Mouse (Mus musculus) CH12.LX (cell line): ENCODE measurements around the gene Ell3. TPM values are rescaled to one million over a fixed set of nuclear protein-coding genes. Genes with fewer than 3 reads are reported as not detected.

Experiments used
- DNase-seq: peaks from one replicate; pipeline ENCODE4 v3.0.0-alpha.2; 2013; ENCODE audit errors: extremely low read depth
- H3K27ac ChIP-seq: 2 replicates; pipeline ENCODE4 v1.5.1; 2012; ENCODE audit warnings: low read depth, mild to moderate bottlenecking, control low read depth, moderate library complexity; ENCODE audit not compliant: insufficient read depth
- H3K27me3 ChIP-seq: replicated peaks from 2 replicates; pipeline ENCODE3; 2012; ENCODE audit warnings: inconsistent platforms
- H3K36me3 ChIP-seq, 2 experiments: replicated peaks in 1 of 2; 2 replicates each; pipeline versions ENCODE3 to v1.6.1; 2012; ENCODE audit warnings: inconsistent platforms in 1 of 2, low read length in 1 of 2, mild to moderate bottlenecking in 1 of 2, mixed read lengths in 1 of 2, moderate library complexity in 1 of 2; ENCODE audit not compliant: control insufficient read depth in 1 of 2, insufficient read depth in 1 of 2
- H3K4me1 ChIP-seq, 2 experiments: 2 replicates each; pipeline ENCODE4 v1.6.1; 2012; ENCODE audit warnings: inconsistent platforms in 1 of 2, moderate library complexity in 1 of 2; ENCODE audit not compliant: insufficient read depth in 2 of 2, control insufficient read depth in 1 of 2
- H3K4me2 ChIP-seq: 2 replicates; pipeline ENCODE4 v1.6.1; 2012; ENCODE audit warnings: low read depth, mild to moderate bottlenecking, control low read depth; ENCODE audit not compliant: poor library complexity, insufficient read depth, severe bottlenecking
- H3K4me3 ChIP-seq, 3 experiments: fragments of 150-350 bp in 1 of 3; sonication (generic) in 1 of 3; replicated peaks in 1 of 3; 2 replicates each; pipeline versions ENCODE3 to v1.5.1; 2011 to 2012; ENCODE audit warnings: low read depth in 2 of 3, low read length in 2 of 3, mild to moderate bottlenecking in 2 of 3, moderate library complexity in 2 of 3, control low read depth in 1 of 3, improper control_type of control experiment in 1 of 3, inconsistent platforms in 1 of 3, mixed read lengths in 1 of 3; ENCODE audit not compliant: poor library complexity in 1 of 3
- H3K79me2 ChIP-seq: replicated peaks from 2 replicates; pipeline ENCODE4 v1.6.1; 2012; ENCODE audit warnings: mild to moderate bottlenecking, moderate library complexity; ENCODE audit not compliant: control insufficient read depth, poor library complexity, insufficient read depth, severe bottlenecking; ENCODE audit errors: extremely low read depth
- H3K9ac ChIP-seq: 2 replicates; pipeline ENCODE4 v1.6.1; 2012; ENCODE audit warnings: low read depth, mild to moderate bottlenecking, control low read depth, moderate library complexity; ENCODE audit not compliant: insufficient read depth
- H3K9me3 ChIP-seq: replicated peaks from 2 replicates; pipeline ENCODE3; 2012; ENCODE audit warnings: low read length, inconsistent platforms, mixed read lengths
- BHLHE40 ChIP-seq: IDR thresholded peaks from 2 replicates; pipeline ENCODE4 v1.6.1; 2011; ENCODE audit warnings: mild to moderate bottlenecking, low read depth, low read length, improper control_type of control experiment
- CHD1 ChIP-seq: IDR thresholded peaks from 2 replicates; pipeline ENCODE4 v1.6.1; 2012; ENCODE audit warnings: low read depth, low read length, improper control_type of control experiment, inconsistent platforms
- CHD2 ChIP-seq: IDR thresholded peaks from 2 replicates; pipeline ENCODE4 v1.6.1; 2011; ENCODE audit warnings: low read length, improper control_type of control experiment
- CTCF ChIP-seq, 2 experiments: IDR thresholded peaks in 1 of 2; conservative IDR thresholded peaks in 1 of 2; 2 replicates each; pipeline ENCODE4 v1.5.1; 2011 to 2012; ENCODE audit warnings: low read depth in 2 of 2, low read length in 2 of 2, improper control_type of control experiment in 1 of 2, inconsistent platforms in 1 of 2, mild to moderate bottlenecking in 1 of 2, moderate library complexity in 1 of 2
- E2F4 ChIP-seq: IDR thresholded peaks from 2 replicates; pipeline ENCODE4 v1.6.1; 2011; ENCODE audit warnings: low read depth, low read length, improper control_type of control experiment; ENCODE audit not compliant: insufficient replicate concordance
- ELF1 ChIP-seq: IDR thresholded peaks from 2 replicates; pipeline ENCODE4 v1.6.1; 2014; ENCODE audit warnings: low read depth, mild to moderate bottlenecking, inconsistent platforms, low read length, improper control_type of control experiment
- EP300 ChIP-seq: IDR thresholded peaks from 2 replicates; pipeline ENCODE4 v1.6.1; 2011; ENCODE audit warnings: low read length, improper control_type of control experiment
- ETS1 ChIP-seq: conservative IDR thresholded peaks from 2 replicates; pipeline ENCODE4 v1.6.1; 2012; ENCODE audit warnings: low read depth, mild to moderate bottlenecking, inconsistent platforms, low read length, improper control_type of control experiment, moderate library complexity
- GABPA ChIP-seq: IDR thresholded peaks from 2 replicates; pipeline ENCODE4 v1.6.1; 2012; ENCODE audit warnings: low read depth, low read length, improper control_type of control experiment, inconsistent platforms; ENCODE audit not compliant: insufficient replicate concordance
- HCFC1 ChIP-seq: IDR thresholded peaks from 2 replicates; pipeline ENCODE4 v1.6.1; 2012; ENCODE audit warnings: low read depth, mild to moderate bottlenecking, inconsistent platforms, low read length, improper control_type of control experiment
- IRF4 ChIP-seq: IDR thresholded peaks from 2 replicates; pipeline ENCODE4 v1.6.1; 2014; ENCODE audit warnings: low read depth, mild to moderate bottlenecking, inconsistent platforms, low read length, improper control_type of control experiment
- JUN ChIP-seq: IDR thresholded peaks from 2 replicates; pipeline ENCODE4 v1.6.1; 2011; ENCODE audit warnings: low read depth, mild to moderate bottlenecking, low read length, improper control_type of control experiment, moderate library complexity; ENCODE audit not compliant: insufficient read depth
- JUND ChIP-seq: conservative IDR thresholded peaks from 2 replicates; pipeline ENCODE4 v1.6.1; 2011; ENCODE audit warnings: low read depth, low read length, improper control_type of control experiment
- KAT2A ChIP-seq: IDR thresholded peaks from 2 replicates; pipeline ENCODE4 v1.6.1; 2012; ENCODE audit warnings: low read length, improper control_type of control experiment, inconsistent platforms; ENCODE audit not compliant: insufficient replicate concordance
- MAFK ChIP-seq: IDR thresholded peaks from 2 replicates; pipeline ENCODE4 v1.6.1; 2011; ENCODE audit warnings: low read length, improper control_type of control experiment; ENCODE audit not compliant: insufficient replicate concordance
- MAX ChIP-seq: IDR thresholded peaks from 2 replicates; pipeline ENCODE4 v1.6.1; 2011; ENCODE audit warnings: low read length, improper control_type of control experiment
- MEF2A ChIP-seq: IDR thresholded peaks from 2 replicates; pipeline ENCODE4 v1.6.1; 2014; ENCODE audit warnings: low read depth, mild to moderate bottlenecking, inconsistent platforms, low read length, improper control_type of control experiment, borderline replicate concordance
- MXI1 ChIP-seq: IDR thresholded peaks from 2 replicates; pipeline ENCODE4 v1.6.1; 2011; ENCODE audit warnings: mild to moderate bottlenecking, low read depth, low read length, improper control_type of control experiment
- MYC ChIP-seq: IDR thresholded peaks from 2 replicates; pipeline ENCODE4 v1.6.1; 2011; ENCODE audit warnings: low read depth, mild to moderate bottlenecking, improper control_type of control experiment, low read length
- NELFE ChIP-seq: IDR thresholded peaks from 2 replicates; pipeline ENCODE4 v1.6.1; 2011; ENCODE audit warnings: low read depth, low read length, improper control_type of control experiment
- NRF1 ChIP-seq: IDR thresholded peaks from 2 replicates; pipeline ENCODE4 v1.6.1; 2014; ENCODE audit warnings: low read depth, mild to moderate bottlenecking, inconsistent platforms, low read length, improper control_type of control experiment, moderate library complexity
- PAX5 ChIP-seq: IDR thresholded peaks from 2 replicates; pipeline ENCODE4 v1.6.1; 2012; ENCODE audit warnings: low read length, inconsistent platforms, mixed read lengths
- POLR2A ChIP-seq: IDR thresholded peaks from 2 replicates; pipeline ENCODE4 v1.6.1; 2011; ENCODE audit warnings: low read depth, mild to moderate bottlenecking, improper control_type of control experiment, low read length
- POLR2AphosphoS2 ChIP-seq: IDR thresholded peaks from 2 replicates; pipeline ENCODE4 v1.6.1; 2011; ENCODE audit warnings: low read depth, low read length, improper control_type of control experiment
- RAD21 ChIP-seq: IDR thresholded peaks from 2 replicates; pipeline ENCODE4 v1.6.1; 2011; ENCODE audit warnings: low read depth, mild to moderate bottlenecking, low read length, improper control_type of control experiment, moderate library complexity
- RCOR1 ChIP-seq: conservative IDR thresholded peaks from 2 replicates; pipeline ENCODE4 v1.6.1; 2012; ENCODE audit warnings: low read depth, mild to moderate bottlenecking, inconsistent platforms, low read length, improper control_type of control experiment
- SIN3A ChIP-seq: IDR thresholded peaks from 2 replicates; pipeline ENCODE4 v1.6.1; 2012; ENCODE audit warnings: low read length, improper control_type of control experiment, inconsistent platforms
- SMC3 ChIP-seq: IDR thresholded peaks from 2 replicates; pipeline ENCODE4 v1.6.1; 2011; ENCODE audit warnings: low read depth, low read length, improper control_type of control experiment
- TBP ChIP-seq: conservative IDR thresholded peaks from 2 replicates; pipeline ENCODE4 v1.6.1; 2011; ENCODE audit warnings: low read depth, low read length, improper control_type of control experiment
- TCF12 ChIP-seq: IDR thresholded peaks from 2 replicates; pipeline ENCODE4 v1.6.1; 2014; ENCODE audit warnings: low read depth, mild to moderate bottlenecking, inconsistent platforms, low read length, improper control_type of control experiment
- UBTF ChIP-seq: IDR thresholded peaks from 2 replicates; pipeline ENCODE4 v1.6.1; 2012; ENCODE audit warnings: low read depth, mild to moderate bottlenecking, inconsistent platforms, low read length, improper control_type of control experiment, moderate library complexity
- USF1 ChIP-seq: IDR thresholded peaks from 2 replicates; pipeline ENCODE4 v1.6.1; 2014; ENCODE audit warnings: low read depth, mild to moderate bottlenecking, inconsistent platforms, low read length, improper control_type of control experiment
- USF2 ChIP-seq: conservative IDR thresholded peaks from 2 replicates; pipeline ENCODE4 v1.6.1; 2011; ENCODE audit warnings: low read depth, low read length, improper control_type of control experiment
- ZC3H11A ChIP-seq: IDR thresholded peaks from 2 replicates; pipeline ENCODE4 v1.6.1; 2012; ENCODE audit warnings: low read depth, mild to moderate bottlenecking, inconsistent platforms, low read length, improper control_type of control experiment
- ZNF384 ChIP-seq: IDR thresholded peaks from 2 replicates; pipeline ENCODE4 v1.6.1; 2012; ENCODE audit warnings: low read depth, low read length, improper control_type of control experiment, inconsistent platforms
- dilution Hi-C: fragments of 300-500 bp; cut with MboI; formaldehyde crosslinking; loops from 2 replicates; pipeline ENCODE4 v1.14.3; 2020; ENCODE audit warnings: low sequenced_read_pairs; ENCODE audit not compliant: extremely low pct_unique_long_range_greater_than_20kb, extremely low pct_ligation_motif_present
- in situ Hi-C: fragments of 300-500 bp; cut with MboI; formaldehyde crosslinking; loops from 3 replicates; pipeline ENCODE4 v1.14.3; 2019; ENCODE audit warnings: low sequenced_read_pairs, low pct_ligation_motif_present, low pct_unique_long_range_greater_than_20kb, mixed read lengths
- polyA plus RNA-seq: library from polyadenylated mRNA; unstranded; fragments of >175 nt; gene quantifications from 2 replicates; pipeline ENCODE4 v1.2.1, GENCODE M21; 2012; ENCODE audit warnings: low read depth; ENCODE audit not compliant: insufficient read length
- total RNA-seq, 2 experiments: library from RNA; depleted of rRNA; stranded (reverse); fragments of 300-350 nt in 1 of 2; fragments of >200 nt in 1 of 2; gene quantifications; 2 replicates each; pipeline ENCODE4 v1.2.3; 2012 to 2014

Ell3 gene
- total and polyA plus RNA-seq, 3 experiments = 0.38 to 2.3 (median 1.0) TPM

DNA sequence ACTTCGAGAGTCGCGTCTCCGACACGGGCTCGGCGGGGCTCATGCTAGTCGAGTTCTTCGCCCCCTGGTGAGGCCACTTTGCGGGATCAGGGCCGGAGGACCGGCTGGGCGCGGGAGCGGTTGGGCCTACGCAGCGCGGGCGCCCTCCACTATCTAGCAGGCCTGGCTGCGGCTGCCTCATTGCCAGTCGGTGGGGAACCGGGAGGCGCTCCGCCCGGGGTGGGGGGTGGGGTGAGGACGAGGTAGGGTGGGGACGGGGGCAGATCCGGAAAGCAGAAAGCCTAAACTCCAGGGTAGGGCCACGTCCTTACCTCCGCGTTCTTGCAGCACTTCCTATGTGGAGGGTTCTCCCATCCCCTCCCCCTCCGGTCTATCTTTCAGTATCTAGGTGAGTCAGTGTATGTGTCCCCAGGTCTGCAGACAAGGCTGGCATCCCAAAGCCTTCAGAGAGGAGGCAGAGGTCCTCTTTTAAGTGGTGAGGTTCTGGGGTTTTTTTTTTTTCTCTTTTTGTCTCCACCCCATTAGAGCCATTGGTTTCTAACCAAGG, 29.9 kb downstream of the Ell3 start (continued):
- TF ChIP-seq ELF1 (peak; percentile 59), KAT2A (no peak), ETS1 (0 out of 2 replicates have a peak, but pooled peaks have one; percentile 17), POLR2AphosphoS2 (no peak), IRF4 (no peak), RCOR1 (no peak), MAX (peak; percentile 18; the same call in 1 of the 2 replicates)

DNA sequence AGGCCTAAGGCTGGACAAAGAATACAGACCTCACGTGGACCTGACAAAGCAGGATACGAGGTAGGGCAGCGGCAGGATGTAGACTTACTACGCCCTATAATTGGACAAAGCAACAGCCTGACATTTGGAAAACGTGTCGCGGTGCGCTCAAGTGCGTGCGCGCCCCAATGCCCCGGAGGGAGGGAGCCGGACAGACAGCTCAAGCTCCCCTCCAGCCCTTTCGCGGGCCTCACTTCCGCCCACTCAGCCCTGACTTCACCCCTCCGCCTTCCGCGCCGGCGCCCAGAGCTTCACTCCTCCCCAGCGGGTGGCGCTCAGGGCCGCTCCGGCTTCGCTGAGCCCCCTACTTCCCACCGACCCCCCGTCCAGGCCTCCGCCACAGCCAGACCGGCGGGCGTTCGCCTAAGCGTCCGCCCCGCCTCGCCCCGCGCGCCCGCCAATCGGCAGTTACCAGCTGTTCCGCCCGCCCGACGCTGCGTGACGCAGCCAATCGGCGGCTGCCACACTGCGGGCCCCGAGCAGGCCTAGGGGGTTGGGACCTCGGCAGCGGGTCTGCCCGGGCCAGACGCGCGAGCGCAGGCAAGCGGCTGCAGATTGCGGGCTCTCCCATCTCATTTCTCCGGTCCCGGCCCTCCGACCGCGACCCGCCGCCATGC, 30.6 kb downstream of the Ell3 start, which contains the start of the genes Pdia3 and Catsper2:
Gene Pdia3 (plus strand): TSS at position 389 of the 656 bp plus-strand sequence.
Gene Catsper2 (minus strand): TSS at position 406 of the 656 bp plus-strand sequence.
- DNase-seq = peak; percentile 88
- in situ Hi-C loops = no loop called here
- Histone ChIP-seq H3K9ac (peak within 1 kb of the TSS; percentile 96), H3K79me2 (peaks cover 47% of the 10 kb centered on the region), H3K4me3 (peak within 1 kb of the TSS; percentile 79 to 96 (median 94)), H3K9me3 (no peaks in the 10 kb centered on the region), H3K4me1 (peaks cover 3 to 41% of the 10 kb centered on the region in 2 experiments; a peak in 3 of 4 replicates), H3K27ac (peak within 1 kb of the TSS; percentile 85), H3K4me2 (peak within 1 kb of the TSS; percentile 62), H3K27me3 (no peaks in the 10 kb centered on the region), H3K36me3 (peaks cover 5 to 27% of the 10 kb centered on the region in 2 experiments)
- dilution Hi-C loops = no loop called here
- no peak for TF ChIP-seq MAFK
- no peak for TF ChIP-seq USF1
- TF ChIP-seq JUN = no peak
- TF ChIP-seq BHLHE40 = peak; percentile 61
- TF ChIP-seq ZNF384 = no peak
- no peak; the same call in 1 of the 2 replicates for TF ChIP-seq MYC
- no peak for TF ChIP-seq PAX5
- TF ChIP-seq TBP = peak; percentile 78
- peak; percentile 92 for TF ChIP-seq TCF12
- TF ChIP-seq SIN3A = no peak
- TF ChIP-seq CTCF (conservative IDR thresholded peaks at IDR 0.05 in 1 of 2, IDR thresholded peaks at IDR 0.05 in 1 of 2; ENCODE audit: low read depth in 2 of 2, low read length in 2 of 2) = peak in 1 of 2 experiments; percentile 49; a peak in 2 of 4 replicates
- 0 out of 2 replicates have a peak, but pooled peaks have one; percentile 10 for TF ChIP-seq KAT2A
- peak; percentile 80 for TF ChIP-seq MXI1
- TF ChIP-seq SMC3 = peak; percentile 13; the same call in 1 of the 2 replicates
- peak; percentile 95 for TF ChIP-seq POLR2A
- TF ChIP-seq UBTF = peak; percentile 70
- TF ChIP-seq CHD2 = peak; percentile 53; the same call in 1 of the 2 replicates
- peak; percentile 90 for TF ChIP-seq ELF1
- peak; percentile 13; the same call in 1 of the 2 replicates for TF ChIP-seq RAD21
- TF ChIP-seq HCFC1 = peak; percentile 72
- no peak for TF ChIP-seq EP300
- TF ChIP-seq NELFE = peak; percentile 93
- no peak for TF ChIP-seq ETS1
- TF ChIP-seq MEF2A = no peak
- TF ChIP-seq E2F4 = no peak
- TF ChIP-seq GABPA = no peak
- TF ChIP-seq ZC3H11A = no peak
- peak; percentile 72 for TF ChIP-seq NRF1
- TF ChIP-seq MAX = peak; percentile 67; the same call in 1 of the 2 replicates
- TF ChIP-seq USF2 = no peak
- 0 out of 2 replicates have a peak, but pooled peaks have one; percentile 61 for TF ChIP-seq POLR2AphosphoS2
- no peak for TF ChIP-seq JUND
- no peak for TF ChIP-seq CHD1
